ENCODE assay signal across 14 mouse cellular contexts in genomic region chr6:37745393-37746100, GRCm38 (mm10).
A peak's percentile ranks its signal among the peaks of the same experiment; 100 is the strongest.
DNase-seq lines count a peak whose midpoint lies in the region; ATAC-seq and TF ChIP-seq lines count a peak whose summit lies in the region.
"Had no signal": no experiment of that assay in that cellular context is flagged by ENCODE, and none has a peak within 500 bp of the region (broad histone marks: within the 10 kb centered on the region; RNA-seq: fewer than 3 reads in every experiment).

No protein-coding gene starts in this region.

- 80% methylated on average over 11 of the region's 11 CpGs for WGBS in lung, postnatal 0 days
- WGBS in kidney, embryonic 16.5 days: 47% methylated on average over 11 of the region's 11 CpGs
- WGBS in stomach, postnatal 0 days: 35% methylated on average over 11 of the region's 11 CpGs

- no peak overlapping the region for H3K4me2 ChIP-seq in lung, postnatal 0 days (replicated peaks; ENCODE audit: low read depth, low read length)
- H3K4me2 ChIP-seq in kidney, embryonic 16.5 days (replicated peaks; ENCODE audit: low read depth, low read length): no peak overlapping the region
- H3K4me2 ChIP-seq in stomach, postnatal 0 days (replicated peaks; ENCODE audit: low read depth): no peak overlapping the region
- H3K4me2 ChIP-seq: heart, embryonic 13.5 days; limb, embryonic 15.5 days had no signal

- TF ChIP-seq EP300 in lung, postnatal 0 days (IDR thresholded peaks at IDR 0.05): no peak
- TF ChIP-seq EP300 in stomach, postnatal 0 days (optimal IDR thresholded peaks at IDR 0.05): peak; percentile 24

- TF ChIP-seq CTCF in lung, postnatal 0 days (IDR thresholded peaks at IDR 0.05): no peak
- no peak for TF ChIP-seq CTCF in stomach, postnatal 0 days (IDR thresholded peaks at IDR 0.05; ENCODE audit: low read depth)

- H3K9ac ChIP-seq in lung, postnatal 0 days (replicated peaks; ENCODE audit: low read depth): no peak overlapping the region
- no peak overlapping the region for H3K9ac ChIP-seq in kidney, embryonic 16.5 days (replicated peaks; ENCODE audit: low read length)
- H3K9ac ChIP-seq in stomach, postnatal 0 days (ENCODE audit: low read length): no peak overlapping the region
- H3K9ac ChIP-seq: forebrain, postnatal 0 days; heart, embryonic 13.5 days; limb, embryonic 15.5 days had no signal

- ATAC-seq in lung, postnatal 0 days: no peak
- peak; percentile 82 for ATAC-seq in kidney, embryonic 16.5 days (ENCODE audit: low FRiP score, low TSS enrichment)
- peak; percentile 80; the same call in 1 of the 2 replicates for ATAC-seq in stomach, postnatal 0 days (ENCODE audit: low FRiP score, low TSS enrichment)
- ATAC-seq: forebrain, postnatal 0 days had no signal

- no peaks in the 10 kb centered on the region for H3K27me3 ChIP-seq in lung, postnatal 0 days (replicated peaks; ENCODE audit: insufficient read depth, low read length)
- no peaks in the 10 kb centered on the region for H3K27me3 ChIP-seq in kidney, embryonic 16.5 days (ENCODE audit: insufficient read depth, low read length)
- no peaks in the 10 kb centered on the region for H3K27me3 ChIP-seq in stomach, postnatal 0 days (ENCODE audit: control insufficient read depth, insufficient read depth, low read length)
- H3K27me3 ChIP-seq: heart, embryonic 13.5 days; limb, embryonic 15.5 days had no signal

- no peaks in the 10 kb centered on the region for H3K4me1 ChIP-seq in lung, postnatal 0 days (ENCODE audit: insufficient read depth, low read depth, low read length)
- no peaks in the 10 kb centered on the region for H3K4me1 ChIP-seq in kidney, embryonic 16.5 days (ENCODE audit: insufficient read depth, low read length)
- H3K4me1 ChIP-seq in stomach, postnatal 0 days (replicated peaks; ENCODE audit: control insufficient read depth, insufficient read depth): no peaks in the 10 kb centered on the region
- H3K4me1 ChIP-seq: heart, embryonic 13.5 days; limb, embryonic 15.5 days had no signal

- H3K4me3 ChIP-seq in lung, postnatal 0 days (ENCODE audit: low read depth, low read length): no peak overlapping the region
- H3K4me3 ChIP-seq in kidney, embryonic 16.5 days (ENCODE audit: low read length): no peak overlapping the region
- H3K4me3 ChIP-seq in stomach, postnatal 0 days (ENCODE audit: low read depth, low read length): no peak overlapping the region
- H3K4me3 ChIP-seq: heart, embryonic 13.5 days; limb, embryonic 15.5 days had no signal

- H3K27ac ChIP-seq in lung, postnatal 0 days (ENCODE audit: low read length): no peak overlapping the region
- peak overlapping the region; percentile 58 for H3K27ac ChIP-seq in kidney, embryonic 16.5 days (ENCODE audit: low read length)
- peak overlapping the region; percentile 78 for H3K27ac ChIP-seq in stomach, postnatal 0 days (replicated peaks)
- H3K27ac ChIP-seq: heart, embryonic 13.5 days; limb, embryonic 15.5 days had no signal

- DNase-seq in adrenal gland, postnatal 10 days: peak; percentile 23
- no peak for DNase-seq in adrenal gland, postnatal 4 days (ENCODE audit: low spot score in 2 of 2)
- peak; percentile 33 for DNase-seq in lung, postnatal 0 days (ENCODE audit: low spot score)
- DNase-seq in lung, postnatal 25 days (ENCODE audit: low spot score): no peak
- no peak for DNase-seq in stomach, postnatal 0 days (ENCODE audit: low spot score)
- DNase-seq in thymus, postnatal 25 days: no peak
- DNase-seq in lung, adult 18-20 months: no peak
- DNase-seq: cerebellum, adult 2 months; forebrain, postnatal 0 days; gastrocnemius, postnatal 10 days; lung, adult 2 months had no signal

- no peaks in the 10 kb centered on the region for H3K9me3 ChIP-seq in lung, postnatal 0 days (ENCODE audit: low read length)
- H3K9me3 ChIP-seq in kidney, embryonic 16.5 days (ENCODE audit: low read length): peaks cover 15% of the 10 kb centered on the region
- H3K9me3 ChIP-seq in stomach, postnatal 0 days (ENCODE audit: control insufficient read depth, low read length): no peaks in the 10 kb centered on the region
- H3K9me3 ChIP-seq: limb, embryonic 15.5 days had no signal

- H3K36me3 ChIP-seq in lung, postnatal 0 days (ENCODE audit: insufficient read depth, low read length): no peaks in the 10 kb centered on the region
- no peaks in the 10 kb centered on the region for H3K36me3 ChIP-seq in kidney, embryonic 16.5 days (ENCODE audit: insufficient read depth, low read length)
- no peaks in the 10 kb centered on the region for H3K36me3 ChIP-seq in stomach, postnatal 0 days (ENCODE audit: control insufficient read depth, insufficient read depth, low read length)
- H3K36me3 ChIP-seq: heart, embryonic 13.5 days; limb, embryonic 15.5 days had no signal

Comparison
In these comparisons a context has a peak if more than half of its experiments do, and no peak if none do; other contexts are left out.
1. DNase-seq: peak in adrenal gland, postnatal 10 days (single experiment) and lung, postnatal 0 days (single experiment); none in adrenal gland, postnatal 4 days (0 of 2), lung, postnatal 25 days (single experiment), stomach, postnatal 0 days (single experiment), thymus, postnatal 25 days (single experiment) and lung, adult 18-20 months (0 of 2).